17 mouse cellular contexts compared by ENCODE assay signal in genomic region chr7:140006861-140007611, GRCm38 (mm10). TPM values are rescaled to one million over a fixed set of nuclear protein-coding genes. Genes with fewer than 3 reads are reported as not detected.
DNase-seq lines count a peak whose midpoint lies in the region; ATAC-seq lines count a peak whose summit lies in the region.
"Had no signal": no experiment of that assay in that cellular context is flagged by ENCODE, and none has a peak within 500 bp of the region (broad histone marks: within the 10 kb centered on the region; RNA-seq: fewer than 3 reads in every experiment).

No protein-coding gene starts in this region.

- peak; percentile 29; the same call in 1 of the 2 replicates for ATAC-seq in common myeloid progenitor, adult 5-6 weeks (replicated peaks; ENCODE audit: low read depth, poor library complexity, severe bottlenecking)
- ATAC-seq in megakaryocyte progenitor cell, adult 5-6 weeks (replicated peaks; ENCODE audit: poor library complexity) = peak; percentile 88
- ATAC-seq: forebrain, embryonic 16.5 days; hindbrain, embryonic 16.5 days had no signal

- peak; percentile 2 for DNase-seq in layer of hippocampus, adult 11-12 months (ENCODE audit: low spot score)
- DNase-seq in layer of hippocampus, adult 8-10 months (ENCODE audit: low spot score in 2 of 2) = no peak
- peak; percentile 13 to 55 for DNase-seq in spleen, postnatal 4 days (ENCODE audit: low spot score in 2 of 2)
- DNase-seq in spleen, adult 18-20 months = no peak
- no peak for DNase-seq in neural tube, embryonic 10.5 days (ENCODE audit: extremely low spot score, low spot score)
- DNase-seq: adrenal gland, adult 2 months; adrenal gland, postnatal 36 days; cerebellum, postnatal 10 days; embryo, embryonic 11 days; gastrocnemius, postnatal 25 days; heart, postnatal 10 days; heart, postnatal 4 days had no signal

RNA-seq across cellular contexts. Expression of gene Adam8, which starts 14.7 kb away (rescaled TPM):
- 1 to 10 TPM; 3.0 to 7.2 (median 4.5) TPM for total RNA-seq in layer of hippocampus, adult 8-10 months (2022)
- 0.34 and 0.46 TPM in 2 replicates for total RNA-seq in common myeloid progenitor, adult 5-6 weeks (2017)
- 1.3 and 1.9 TPM in 2 replicates for total RNA-seq in megakaryocyte progenitor cell, adult 5-6 weeks (2015)
- total RNA-seq in megakaryocyte progenitor cell, adult 5-6 weeks (2017) = 1.3 and 1.7 TPM in 2 replicates

RNA-seq across cellular contexts. Expression of gene 6430531B16Rik, which starts 28.5 kb away (rescaled TPM):
- 1 to 10 TPM; 1.2 to 1.9 (median 1.6) TPM for total RNA-seq in layer of hippocampus, adult 8-10 months (2022)
- 0.49 TPM in 1 of 2 replicates, not detected in the other for total RNA-seq in common myeloid progenitor, adult 5-6 weeks (2017)
- total RNA-seq in megakaryocyte progenitor cell, adult 5-6 weeks (2015) = 0.10 and 0.27 TPM in 2 replicates
- 0.57 TPM in 1 of 2 replicates, not detected in the other for total RNA-seq in megakaryocyte progenitor cell, adult 5-6 weeks (2017)
- total RNA-seq: adrenal gland, adult 2 months; adrenal gland, postnatal 36 days; gastrocnemius, postnatal 25 days; heart, postnatal 10 days; heart, postnatal 4 days had no signal

RNA-seq across cellular contexts. Expression of gene Zfp511, which starts 29.2 kb away (rescaled TPM):
- total RNA-seq in layer of hippocampus, adult 8-10 months (2022) = 10 to 100 TPM; 21.2 to 27.8 (median 27.0) TPM
- 21.7 and 23.6 TPM in 2 replicates for total RNA-seq in common myeloid progenitor, adult 5-6 weeks (2017)
- 32.2 and 34.8 TPM in 2 replicates for total RNA-seq in megakaryocyte progenitor cell, adult 5-6 weeks (2015)
- total RNA-seq in megakaryocyte progenitor cell, adult 5-6 weeks (2017) = 21.0 and 21.1 TPM in 2 replicates

RNA-seq across cellular contexts. Expression of gene Tubgcp2, which starts 29.4 kb away (rescaled TPM):
- 10 to 100 TPM; 36.0 to 39.0 (median 36.7) TPM for total RNA-seq in layer of hippocampus, adult 8-10 months (2022)
- 47.4 and 54.2 TPM in 2 replicates for total RNA-seq in common myeloid progenitor, adult 5-6 weeks (2017)
- 24.0 and 25.8 TPM in 2 replicates for total RNA-seq in megakaryocyte progenitor cell, adult 5-6 weeks (2015)
- 35.2 and 36.5 TPM in 2 replicates for total RNA-seq in megakaryocyte progenitor cell, adult 5-6 weeks (2017)

RNA-seq across cellular contexts. Expression of gene Msx3, which starts 41.9 kb away (rescaled TPM):
- not detected for total RNA-seq in layer of hippocampus, adult 8-10 months (2022)
- not detected in 2 replicates for total RNA-seq in common myeloid progenitor, adult 5-6 weeks (2017)
- not detected in 2 replicates for total RNA-seq in megakaryocyte progenitor cell, adult 5-6 weeks (2015)
- not detected in 2 replicates for total RNA-seq in megakaryocyte progenitor cell, adult 5-6 weeks (2017)
- total RNA-seq: adrenal gland, adult 2 months; adrenal gland, postnatal 36 days; gastrocnemius, postnatal 25 days; granulocyte monocyte progenitor cell, adult 5-6 weeks; heart, postnatal 10 days; heart, postnatal 4 days had no signal

Comparison
In these comparisons a context has a peak if more than half of its experiments do, and no peak if none do; other contexts are left out.
1. DNase-seq: peak in layer of hippocampus, adult 11-12 months (single experiment) and spleen, postnatal 4 days (2 of 2); none in layer of hippocampus, adult 8-10 months (0 of 2), spleen, adult 18-20 months (0 of 2) and neural tube, embryonic 10.5 days (single experiment).